Mouse (Mus musculus) MEL (cell line): ENCODE measurements around the gene Proser2. TPM values are rescaled to one million over a fixed set of nuclear protein-coding genes. Genes with fewer than 3 reads are reported as not detected.

Experiments
- DNase-seq: peaks from one replicate; pipeline ENCODE4 v3.0.0; 2011; ENCODE audit warnings: low read depth, low spot score
- H3K27ac ChIP-seq: 2 replicates; pipeline ENCODE4 v1.5.1; 2012; ENCODE audit warnings: low read depth, mild to moderate bottlenecking, control low read depth, low read length, moderate library complexity; ENCODE audit not compliant: control insufficient read depth
- H3K27me3 ChIP-seq, 2 experiments: fragments of 150-350 bp in 1 of 2; sonication (generic) in 1 of 2; 2 replicates each; pipeline ENCODE4 v1.6.1; 2012; ENCODE audit warnings: low read length in 2 of 2, mild to moderate bottlenecking in 2 of 2, improper control_type of control experiment in 1 of 2, moderate library complexity in 1 of 2; ENCODE audit not compliant: insufficient read depth in 2 of 2, control insufficient read depth in 1 of 2
- H3K36me3 ChIP-seq, 2 experiments: 2 replicates each; pipeline ENCODE4 v1.6.1; 2012 to 2014; ENCODE audit warnings: low read length in 2 of 2, improper control_type of control experiment in 1 of 2, inconsistent platforms in 1 of 2, mild to moderate bottlenecking in 1 of 2; ENCODE audit not compliant: insufficient read depth in 2 of 2, control insufficient read depth in 1 of 2
- H3K4me1 ChIP-seq, 2 experiments: fragments of 150-350 bp in 1 of 2; sonication (generic) in 1 of 2; 2 replicates each; pipeline ENCODE4 v1.6.1; 2012; ENCODE audit warnings: low read length in 2 of 2, improper control_type of control experiment in 1 of 2, mild to moderate bottlenecking in 1 of 2; ENCODE audit not compliant: insufficient read depth in 2 of 2, control insufficient read depth in 1 of 2
- H3K4me3 ChIP-seq, 2 experiments: fragments of 150-350 bp in 1 of 2; sonication (generic) in 1 of 2; 2 replicates each; pipeline ENCODE4 v1.5.1; 2012; ENCODE audit warnings: low read depth in 2 of 2, low read length in 2 of 2, mild to moderate bottlenecking in 2 of 2, moderate library complexity in 2 of 2, control low read depth in 1 of 2, improper control_type of control experiment in 1 of 2; ENCODE audit not compliant: control insufficient read depth in 1 of 2, insufficient read depth in 1 of 2
- H3K79me2 ChIP-seq: 2 replicates; pipeline ENCODE4 v1.6.1; 2012; ENCODE audit warnings: mild to moderate bottlenecking, low read length, moderate library complexity; ENCODE audit not compliant: control insufficient read depth, poor library complexity, insufficient read depth
- H3K9ac ChIP-seq: 2 replicates; pipeline ENCODE4 v1.6.1; 2012; ENCODE audit warnings: low read depth, mild to moderate bottlenecking, control low read depth, low read length, moderate library complexity; ENCODE audit not compliant: control insufficient read depth, poor library complexity, severe bottlenecking
- H3K9me3 ChIP-seq: fragments of 150-350 bp; sonication (generic); replicated peaks from 2 replicates; pipeline ENCODE4 v1.6.1; 2012; ENCODE audit warnings: mild to moderate bottlenecking, low read length, improper control_type of control experiment, moderate library complexity; ENCODE audit not compliant: insufficient read depth
- CHD1 ChIP-seq: IDR thresholded peaks from 2 replicates; pipeline ENCODE4 v1.6.1; 2012; ENCODE audit warnings: low read depth, mild to moderate bottlenecking, inconsistent platforms, low read length, improper control_type of control experiment
- CHD2 ChIP-seq: IDR thresholded peaks from 2 replicates; pipeline ENCODE4 v1.6.1; 2011; ENCODE audit warnings: low read length, improper control_type of control experiment
- ELF1 ChIP-seq: IDR thresholded peaks from 2 replicates; pipeline ENCODE4 v1.6.1; 2014; ENCODE audit warnings: low read depth, mild to moderate bottlenecking, inconsistent platforms, low read length, improper control_type of control experiment, moderate library complexity
- EP300 ChIP-seq, 2 experiments: IDR thresholded peaks; 2 replicates each; pipeline ENCODE4 v1.6.1; 2011; ENCODE audit warnings: improper control_type of control experiment in 2 of 2, low read length in 2 of 2, low read depth in 1 of 2, mild to moderate bottlenecking in 1 of 2
- ETS1 ChIP-seq: IDR thresholded peaks from 2 replicates; pipeline ENCODE4 v1.6.1; 2012; ENCODE audit warnings: low read depth, mild to moderate bottlenecking, inconsistent platforms, low read length, improper control_type of control experiment, moderate library complexity
- GABPA ChIP-seq: IDR thresholded peaks from 2 replicates; pipeline ENCODE4 v1.6.1; 2012; ENCODE audit warnings: low read depth, mild to moderate bottlenecking, inconsistent platforms, low read length, improper control_type of control experiment, moderate library complexity
- GATA1 ChIP-seq: IDR thresholded peaks from 2 replicates; pipeline ENCODE4 v1.6.1; 2011; ENCODE audit warnings: low read depth, low read length, improper control_type of control experiment
- HCFC1 ChIP-seq: IDR thresholded peaks from 2 replicates; pipeline ENCODE4 v1.6.1; 2012; ENCODE audit warnings: low read depth, mild to moderate bottlenecking, inconsistent platforms, low read length, improper control_type of control experiment, moderate library complexity
- JUND ChIP-seq: IDR thresholded peaks from 2 replicates; pipeline ENCODE4 v1.6.1; 2011; ENCODE audit warnings: low read depth, mild to moderate bottlenecking, improper control_type of control experiment, low read length
- MAZ ChIP-seq: IDR thresholded peaks from 2 replicates; pipeline ENCODE4 v1.6.1; 2012; ENCODE audit warnings: low read depth, mild to moderate bottlenecking, inconsistent platforms, low read length, improper control_type of control experiment
- MEF2A ChIP-seq: IDR thresholded peaks from 2 replicates; pipeline ENCODE4 v1.6.1; 2014; ENCODE audit warnings: low read depth, mild to moderate bottlenecking, inconsistent platforms, low read length, improper control_type of control experiment; ENCODE audit not compliant: poor library complexity, insufficient replicate concordance, severe bottlenecking; ENCODE audit errors: extremely low read depth
- MYB ChIP-seq: IDR thresholded peaks from 2 replicates; pipeline ENCODE4 v1.6.1; 2011; ENCODE audit warnings: mild to moderate bottlenecking, low read depth, low read length, improper control_type of control experiment
- MYC ChIP-seq: IDR thresholded peaks from 2 replicates; pipeline ENCODE4 v1.6.1; 2011; ENCODE audit warnings: low read depth, mild to moderate bottlenecking, low read length, improper control_type of control experiment, moderate library complexity
- NRF1 ChIP-seq: IDR thresholded peaks from 2 replicates; pipeline ENCODE4 v1.6.1; 2014; ENCODE audit warnings: low read depth, mild to moderate bottlenecking, inconsistent platforms, low read length, improper control_type of control experiment, moderate library complexity; ENCODE audit not compliant: poor library complexity, insufficient read depth, severe bottlenecking
- POLR2A ChIP-seq, 2 experiments: IDR thresholded peaks; 2 replicates each; pipeline ENCODE4 v1.6.1; 2011 to 2012; ENCODE audit warnings: low read length in 2 of 2, mild to moderate bottlenecking in 2 of 2, control low read depth in 1 of 2, improper control_type of control experiment in 1 of 2, low read depth in 1 of 2, moderate library complexity in 1 of 2; ENCODE audit not compliant: control insufficient read depth in 1 of 2, insufficient read depth in 1 of 2, poor library complexity in 1 of 2
- POLR2AphosphoS2 ChIP-seq: IDR thresholded peaks from 2 replicates; pipeline ENCODE4 v1.6.1; 2011; ENCODE audit warnings: low read length, improper control_type of control experiment
- RAD21 ChIP-seq: IDR thresholded peaks from 2 replicates; pipeline ENCODE4 v1.6.1; 2011; ENCODE audit warnings: mild to moderate bottlenecking, low read depth, low read length, improper control_type of control experiment
- RCOR1 ChIP-seq: IDR thresholded peaks from 2 replicates; pipeline ENCODE4 v1.6.1; 2012; ENCODE audit warnings: low read depth, mild to moderate bottlenecking, inconsistent platforms, low read length, improper control_type of control experiment
- SIN3A ChIP-seq: IDR thresholded peaks from 2 replicates; pipeline ENCODE4 v1.6.1; 2012; ENCODE audit warnings: low read length, improper control_type of control experiment, inconsistent platforms
- SMC3 ChIP-seq: IDR thresholded peaks from 2 replicates; pipeline ENCODE4 v1.6.1; 2011; ENCODE audit warnings: low read depth, low read length, improper control_type of control experiment
- TAL1 ChIP-seq: IDR thresholded peaks from 2 replicates; pipeline ENCODE4 v1.6.1; 2012; ENCODE audit warnings: mild to moderate bottlenecking, inconsistent platforms, low read length, moderate library complexity, mixed read lengths
- TBP ChIP-seq: IDR thresholded peaks from 2 replicates; pipeline ENCODE4 v1.8.0; 2011; ENCODE audit warnings: low read depth, low read length, improper control_type of control experiment
- UBTF ChIP-seq: IDR thresholded peaks from 2 replicates; pipeline ENCODE4 v1.6.1; 2012; ENCODE audit warnings: low read depth, mild to moderate bottlenecking, inconsistent platforms, low read length, improper control_type of control experiment, moderate library complexity, borderline replicate concordance; ENCODE audit not compliant: insufficient read depth
- USF1 ChIP-seq: IDR thresholded peaks from 2 replicates; pipeline ENCODE4 v1.6.1; 2014; ENCODE audit warnings: low read depth, mild to moderate bottlenecking, inconsistent platforms, low read length, improper control_type of control experiment, moderate library complexity
- ZC3H11A ChIP-seq: IDR thresholded peaks from 2 replicates; pipeline ENCODE4 v1.6.1; 2012; ENCODE audit warnings: low read depth, mild to moderate bottlenecking, inconsistent platforms, low read length, improper control_type of control experiment
- ZKSCAN1 ChIP-seq: IDR thresholded peaks from 2 replicates; pipeline ENCODE4 v1.6.1; 2012; ENCODE audit warnings: low read depth, mild to moderate bottlenecking, inconsistent platforms, low read length, improper control_type of control experiment, moderate library complexity
- ZMIZ1 ChIP-seq: IDR thresholded peaks from 2 replicates; pipeline ENCODE4 v1.6.1; 2012; ENCODE audit warnings: low read depth, mild to moderate bottlenecking, inconsistent platforms, low read length, improper control_type of control experiment, moderate library complexity
- polyA plus RNA-seq, 2 experiments: library from polyadenylated mRNA; stranded (reverse) in 1 of 2; unstranded in 1 of 2; fragments of >175 nt in 1 of 2; fragments of >200 nt in 1 of 2; gene quantifications; 2 replicates each; pipeline versions ENCODE4 v1.2.1 to v1.2.4; 2012; ENCODE audit warnings: low replicate concordance in 2 of 2, low read depth in 1 of 2; ENCODE audit not compliant: insufficient read length in 2 of 2, insufficient read depth in 1 of 2, missing spikeins in 1 of 2
- total RNA-seq: library from RNA; depleted of rRNA; stranded (reverse); fragments of 300-350 nt; gene quantifications from 2 replicates; pipeline ENCODE4 v1.2.3, GENCODE M21; 2012; rRNA removed

Gene Proser2
- total RNA-seq: not detected in 2 replicates
- polyA plus RNA-seq: not detected

- H3K27me3 ChIP-seq: no peaks in the 10 kb centered on the region; a peak in 2 of 4 replicates
- no peak within 1 kb of the TSS for H3K4me3 ChIP-seq
- no peaks in the 10 kb centered on the region for H3K9me3 ChIP-seq
- H3K9ac ChIP-seq: no peak within 1 kb of the TSS
- H3K79me2 ChIP-seq: no peaks in the 10 kb centered on the region
- no peak within 1 kb of the TSS for H3K27ac ChIP-seq
- peaks cover 0 to 7% of the 10 kb centered on the region in 2 experiments; a peak in 2 of 4 replicates for H3K4me1 ChIP-seq
- TF ChIP-seq RCOR1 (no peak), MEF2A (no peak), ZMIZ1 (no peak), ETS1 (no peak), MYB (no peak), GABPA (no peak), TAL1 (no peak), JUND (no peak), TBP (no peak), MAZ (no peak), USF1 (no peak)
- TF ChIP-seq, all 39 proteins: peak for 0
- DNase-seq: no peak
- no peaks in the 10 kb centered on the region for H3K36me3 ChIP-seq
Observed at GRCm38 (mm10) chr2:6129555-6130355, at the start of gene Proser2. TSS of gene Proser2 (minus strand) at chr2:6130211.

GRCm38 (mm10) chr2:6179749-6180117 lies 49.7 kb upstream of the Proser2 start:
- Histone ChIP-seq H3K9ac (no peak overlapping the region), H3K4me3 (no peak overlapping the region), H3K36me3 (no peaks in the 10 kb centered on the region), H3K27ac (no peak overlapping the region), H3K79me2 (no peaks in the 10 kb centered on the region), H3K9me3 (no peaks in the 10 kb centered on the region), H3K4me1 (no peaks in the 10 kb centered on the region), H3K27me3 (peaks cover 0 to 3% of the 10 kb centered on the region in 2 experiments; a peak in 1 of 4 replicates)
- TF ChIP-seq CHD1: no peak
- no peak for TF ChIP-seq EP300 (IDR thresholded peaks at IDR 0.05; ENCODE audit: low read depth in 1 of 2, low read length in 2 of 2)
- no peak for TF ChIP-seq POLR2A (IDR thresholded peaks at IDR 0.05; ENCODE audit: control insufficient read depth in 1 of 2, insufficient read depth in 1 of 2, low read depth in 1 of 2, low read length in 2 of 2, poor library complexity in 1 of 2)
- no peak for TF ChIP-seq USF1
- no peak for TF ChIP-seq ELF1
- no peak for TF ChIP-seq TBP
- TF ChIP-seq ZKSCAN1: no peak
- no peak for TF ChIP-seq NRF1
- no peak for TF ChIP-seq GATA1
- TF ChIP-seq ETS1: no peak
- TF ChIP-seq RAD21: no peak
- TF ChIP-seq ZC3H11A: no peak
- no peak for TF ChIP-seq ZMIZ1
- TF ChIP-seq MYC: no peak
- no peak for TF ChIP-seq HCFC1
- TF ChIP-seq SIN3A: no peak
- TF ChIP-seq SMC3: no peak
- TF ChIP-seq UBTF: no peak
- no peak for TF ChIP-seq POLR2AphosphoS2
- no peak for TF ChIP-seq CHD2
- DNase-seq: no peak
